Mouse (Mus musculus) adrenal gland, postnatal 0 days (tissue): ENCODE data around the gene 1700029F12Rik. TPM values are rescaled to one million over a fixed set of nuclear protein-coding genes. Genes with fewer than 3 reads are reported as not detected.

Experiments
- polyA plus RNA-seq: library from polyadenylated mRNA; unstranded; fragments of >200 nt; fragmentation: Nextera tagmentation; extraction: Ambion mirVana; gene quantifications from 2 replicates; pipeline ENCODE4 v1.2.1, GENCODE M21; 2015

1700029F12Rik gene
- polyA plus RNA-seq = 0.25 and 0.58 TPM in 2 replicates

DNA sequence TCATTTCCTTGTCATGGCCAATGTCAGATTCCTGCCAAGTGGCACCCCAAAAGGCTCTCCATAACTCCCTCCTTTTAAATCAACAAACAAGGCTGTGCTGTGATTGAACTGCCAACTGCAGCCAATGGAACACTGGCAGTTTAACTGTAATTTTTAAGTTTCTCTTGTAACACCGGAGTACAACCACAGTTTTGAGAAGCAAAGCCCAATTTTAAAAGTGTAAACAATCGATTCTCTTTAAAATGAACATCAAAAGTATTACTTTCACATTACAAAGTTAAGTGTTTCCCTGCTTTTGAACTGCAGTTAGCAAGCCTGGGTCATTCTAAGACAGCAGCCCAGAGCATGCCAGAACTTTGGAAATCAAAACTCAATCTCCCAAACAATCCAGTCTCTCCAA, at the start of gene 1700029F12Rik:
1700029F12Rik (minus strand) TSS at position 101 of the 400 bp plus-strand sequence.

DNA sequence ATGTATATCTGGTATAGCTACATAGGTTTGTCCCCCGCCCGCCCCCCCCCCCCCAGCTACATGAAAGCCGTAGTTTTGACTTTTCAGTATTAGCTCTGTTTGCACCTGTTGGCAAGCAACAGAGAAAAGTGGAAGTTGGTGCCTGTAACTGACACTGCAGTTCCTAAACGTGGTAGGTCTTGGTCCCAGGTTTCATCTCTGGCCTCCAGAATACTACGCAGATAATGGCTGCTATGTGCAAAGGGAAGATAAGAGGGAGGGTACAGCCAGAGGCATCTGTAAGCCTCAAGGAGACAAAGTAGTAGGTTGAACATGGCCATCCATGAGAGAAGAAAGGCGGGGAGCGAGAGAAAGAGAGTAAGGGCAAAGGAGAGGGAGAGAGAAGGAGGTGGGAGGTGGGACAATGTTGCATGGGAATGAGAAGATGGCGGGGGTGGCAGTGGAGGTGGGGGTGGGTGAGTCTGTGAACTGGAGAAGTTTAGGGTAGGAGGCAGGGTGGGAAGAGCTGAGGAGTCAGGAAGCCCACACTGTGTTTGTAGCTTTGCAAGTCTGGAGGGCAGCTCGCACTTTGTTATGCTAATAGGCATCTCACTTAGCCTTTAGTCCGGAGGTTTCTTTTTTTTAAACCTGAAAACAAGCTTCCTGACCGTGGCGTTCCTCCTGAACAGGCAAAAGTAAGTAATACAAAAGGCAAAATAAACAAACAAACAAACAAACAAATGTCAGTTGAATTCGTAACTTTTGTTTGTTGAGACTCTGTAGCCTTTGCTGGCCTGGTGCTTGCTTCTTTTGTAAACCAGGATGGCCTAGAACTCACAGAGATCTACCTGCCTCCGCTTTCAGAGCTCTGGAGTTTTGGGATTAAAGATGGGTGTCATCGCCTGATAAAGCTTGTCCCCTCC, 32.7 kb upstream of the 1700029F12Rik start, which contains the start of gene Fam169a:
Fam169a (plus strand) TSS at position 638 of the 902 bp plus-strand sequence.

Other genes starting within 250 kb of the 1700029F12Rik start
- 0.14 and 0.29 TPM in 2 replicates for gene Gcnt4, start 109.7 kb downstream of the 1700029F12Rik start, polyA plus RNA-seq
- gene Fam169a, start 32.9 kb upstream of the 1700029F12Rik start, polyA plus RNA-seq = 2.1 and 2.4 TPM in 2 replicates
- gene Gm6169, start 64.9 kb upstream of the 1700029F12Rik start, polyA plus RNA-seq = 2.3 and 3.5 TPM in 2 replicates
- 11.4 and 20.5 TPM in 2 replicates for gene Gfm2, start 103.6 kb upstream of the 1700029F12Rik start, polyA plus RNA-seq
- 62.2 and 73.0 TPM in 2 replicates for gene Nsa2, start 103.6 kb upstream of the 1700029F12Rik start, polyA plus RNA-seq
- gene Hexb, start 164.0 kb upstream of the 1700029F12Rik start, polyA plus RNA-seq = 39.2 and 42.9 TPM in 2 replicates
- gene Enc1, start 206.7 kb upstream of the 1700029F12Rik start, polyA plus RNA-seq = 1.5 and 2.0 TPM in 2 replicates